Mouse (Mus musculus): ENCODE results near the gene Fam19a5.

Gene Fam19a5

DNA sequence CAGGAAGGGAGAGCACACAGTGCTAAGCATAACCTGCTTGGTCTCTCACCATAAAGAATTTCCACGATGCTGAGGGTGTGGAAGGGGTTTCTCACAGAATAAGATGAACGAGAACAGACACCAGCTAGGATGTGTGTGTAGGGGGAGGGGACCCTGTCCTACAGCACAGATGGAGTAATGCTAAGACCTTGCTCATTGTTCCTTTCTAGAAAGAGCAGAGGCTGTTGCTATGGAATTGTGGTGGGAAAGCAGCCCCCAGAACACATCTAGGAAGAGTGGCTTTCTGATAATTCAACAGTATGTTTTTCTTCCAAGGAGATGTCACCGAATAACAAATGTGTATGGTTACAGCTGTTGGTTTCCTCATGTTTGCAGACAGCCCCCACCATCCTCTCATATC, 211.4 kb downstream of the Fam19a5 start:
- WGBS = 46% methylated on average over 3 of the region's 3 CpGs

DNA sequence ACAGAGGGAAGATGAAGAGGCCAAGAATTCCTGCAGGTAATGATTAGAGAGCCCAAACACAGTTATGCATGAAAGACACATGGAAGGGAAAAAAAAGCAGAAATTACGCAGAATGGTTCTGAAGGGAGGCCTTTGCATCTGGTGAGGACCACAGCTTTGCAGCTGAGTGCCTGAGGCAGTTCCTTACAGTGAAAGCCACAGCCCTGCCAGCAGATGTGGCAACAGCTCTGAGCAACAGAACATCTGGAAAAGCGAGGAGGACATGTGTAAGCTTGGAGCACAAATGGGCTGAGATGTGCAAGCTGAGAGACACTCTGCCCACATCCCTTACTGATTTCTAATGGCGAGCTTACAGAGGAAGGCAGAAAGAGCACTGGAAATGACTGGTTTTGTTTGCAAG, 221.8 kb downstream of the Fam19a5 start:
- 82% methylated on average over 3 of the region's 3 CpGs for WGBS

DNA sequence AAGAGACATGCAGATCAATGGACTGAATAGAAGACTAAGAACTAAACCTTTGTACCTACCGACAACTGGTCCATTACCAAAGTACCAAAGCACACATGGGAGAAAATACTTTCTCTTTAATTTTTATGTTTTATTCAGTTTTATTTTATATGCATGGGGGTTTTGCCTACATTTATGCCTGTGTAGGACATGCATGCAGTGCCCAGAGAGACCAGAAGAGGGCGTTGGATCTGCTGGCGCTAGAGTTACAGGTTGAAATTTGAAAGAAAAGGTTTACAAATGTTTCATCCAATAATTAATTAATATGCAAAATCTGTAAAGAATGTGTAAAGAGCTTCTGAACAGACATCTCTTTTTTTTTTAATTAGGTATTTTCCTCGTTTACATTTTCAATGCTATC, 229.9 kb downstream of the Fam19a5 start:
- 65% methylated on average over 4 of the region's 4 CpGs for WGBS

DNA sequence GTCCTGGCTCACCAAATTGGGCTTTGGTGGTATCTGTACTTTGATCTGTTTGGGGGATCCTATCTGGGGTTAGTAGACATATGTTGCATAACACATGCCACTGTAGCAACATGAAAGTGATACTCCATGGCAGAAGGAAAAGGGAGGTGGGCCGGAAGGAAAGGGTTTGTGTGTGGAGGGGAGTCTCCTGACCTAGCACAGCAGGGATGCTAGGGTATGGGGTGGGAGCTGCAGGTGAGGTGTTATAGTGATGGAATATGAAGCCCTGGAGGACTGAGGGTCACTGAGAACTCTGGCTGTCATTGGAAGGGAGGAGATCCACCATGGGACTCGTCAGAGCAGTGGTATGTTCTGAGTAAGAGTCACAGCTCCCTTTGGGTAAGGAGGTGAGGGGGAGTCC, 239.2 kb downstream of the Fam19a5 start:
- WGBS = 90% methylated on average over 2 of the region's 2 CpGs

DNA sequence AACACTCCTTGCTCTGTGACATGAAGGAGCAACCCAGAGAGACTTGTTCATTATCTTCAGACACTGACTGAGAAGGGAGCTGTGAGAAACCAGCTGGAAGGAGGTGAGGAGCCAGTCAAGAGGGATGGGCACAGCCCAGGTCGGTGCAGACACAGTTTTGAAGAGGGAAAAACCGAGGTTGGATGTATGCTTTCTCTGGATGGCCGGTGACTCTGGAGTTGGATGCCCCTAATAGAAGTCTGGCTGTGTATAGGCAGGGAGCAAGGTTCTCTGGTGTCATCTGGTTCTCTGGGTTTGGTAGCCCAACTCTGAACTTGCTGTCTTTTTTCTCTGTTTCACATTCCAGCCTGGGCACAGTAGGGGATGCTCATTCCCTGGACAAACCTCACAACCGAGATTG, 245.6 kb downstream of the Fam19a5 start:
- 77% methylated on average over 4 of the region's 4 CpGs for WGBS

DNA sequence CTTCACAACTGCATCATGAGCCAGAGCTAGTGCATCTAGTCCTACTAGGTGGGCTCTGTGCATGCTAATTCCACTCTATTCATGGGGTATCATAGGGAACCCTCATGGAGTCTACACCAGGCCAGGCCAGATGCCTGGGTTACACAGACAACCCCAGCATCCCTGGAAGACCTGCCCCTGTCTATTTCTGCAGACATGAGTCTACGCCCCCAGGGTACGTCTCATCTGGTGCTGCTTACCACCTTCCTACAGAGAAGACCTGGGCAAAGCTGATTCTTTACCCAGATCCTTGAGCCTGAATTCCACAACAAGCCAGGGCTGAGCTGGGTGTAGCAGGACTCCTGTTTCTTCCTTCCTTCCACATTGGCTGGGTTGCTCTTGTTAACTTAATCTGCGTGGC, 249.6 kb downstream of the Fam19a5 start:
- WGBS = 87% methylated on average over 3 of the region's 3 CpGs

DNA sequence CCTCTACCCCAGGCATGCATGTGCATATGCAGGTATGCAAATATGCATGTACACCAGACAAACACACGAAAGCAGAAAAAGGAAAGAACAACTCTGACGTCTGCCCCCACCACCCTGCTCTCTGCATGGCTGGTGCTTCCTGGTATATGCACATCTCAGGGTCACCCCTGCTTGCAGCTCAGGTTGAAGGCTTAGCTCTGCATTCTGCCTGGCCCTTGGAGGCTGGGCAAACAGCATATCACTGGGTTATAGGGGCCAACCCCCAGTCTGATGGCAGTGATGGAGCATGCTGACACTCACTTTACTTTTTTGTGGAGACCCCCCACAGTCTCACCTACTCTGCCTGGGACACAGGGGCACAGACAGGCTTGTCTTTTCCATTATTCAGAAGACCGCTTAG, 252.5 kb downstream of the Fam19a5 start:
- WGBS = 86% methylated on average over 3 of the region's 3 CpGs
